Mouse (Mus musculus) G1E-ER4 (cell line): ENCODE measurements around the gene Cdr2. TPM values are rescaled to one million over a fixed set of nuclear protein-coding genes. Genes with fewer than 3 reads are reported as not detected.

Experiments used
- GATA1 ChIP-seq: IDR thresholded peaks from one replicate; pipeline ENCODE4 v1.8.0; 2012; ENCODE audit warnings: low read length, inconsistent platforms
- polyA plus RNA-seq: library from polyadenylated mRNA; stranded (reverse); fragments of >175 nt; gene quantifications from 2 replicates; pipeline ENCODE4 v1.2.3, GENCODE M21; 2012

The Cdr2 gene
- 12.0 and 16.6 TPM in 2 replicates for polyA plus RNA-seq

DNA sequence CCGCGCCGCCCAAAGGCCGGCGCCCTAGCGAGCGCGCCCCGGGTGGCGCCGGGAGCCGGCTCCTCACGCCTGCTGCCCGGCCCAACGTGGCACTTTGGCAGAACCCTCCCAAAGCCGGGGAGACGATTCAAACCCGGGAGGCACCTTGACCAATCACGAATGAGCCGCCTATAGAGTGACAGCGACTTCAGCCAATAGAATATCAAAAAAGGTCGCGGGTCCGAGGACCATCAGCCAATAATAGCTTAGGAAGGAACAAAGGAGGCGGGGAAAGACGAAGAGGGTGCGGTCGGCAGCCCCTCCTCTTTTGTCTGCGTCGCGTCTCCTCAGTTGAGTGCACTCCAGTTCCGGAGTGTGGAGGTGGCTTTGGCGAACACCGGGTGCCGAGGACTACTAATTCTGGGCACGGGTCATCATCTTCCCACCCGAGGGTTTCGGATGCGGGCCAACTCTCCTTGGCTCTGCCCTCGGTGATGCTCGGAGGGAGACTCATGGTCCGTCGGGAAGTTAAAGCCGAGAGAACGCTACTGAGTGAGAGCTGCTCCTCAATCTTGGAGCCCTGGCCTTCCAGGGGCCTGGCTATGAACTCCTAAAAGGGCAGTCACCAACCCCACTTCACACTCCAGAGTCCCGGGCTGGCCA lies at the start of gene Cdr2, which contains the start of gene Mfsd13b:
Gene Cdr2, minus strand, starts transcription at position 113 of the 642 bp plus-strand sequence.
Gene Mfsd13b, plus strand, starts transcription at position 310 of the 642 bp plus-strand sequence.
- no peak for TF ChIP-seq GATA1

GRCm38 (mm10) chr7:121026300-121026699 lies 44.2 kb upstream of the Cdr2 start:
- TF ChIP-seq GATA1 = no peak

- TF ChIP-seq GATA1 = no peak
These were observed 43.3 kb upstream of the Cdr2 start for GRCm38 (mm10) chr7:121025221-121026008.

DNA sequence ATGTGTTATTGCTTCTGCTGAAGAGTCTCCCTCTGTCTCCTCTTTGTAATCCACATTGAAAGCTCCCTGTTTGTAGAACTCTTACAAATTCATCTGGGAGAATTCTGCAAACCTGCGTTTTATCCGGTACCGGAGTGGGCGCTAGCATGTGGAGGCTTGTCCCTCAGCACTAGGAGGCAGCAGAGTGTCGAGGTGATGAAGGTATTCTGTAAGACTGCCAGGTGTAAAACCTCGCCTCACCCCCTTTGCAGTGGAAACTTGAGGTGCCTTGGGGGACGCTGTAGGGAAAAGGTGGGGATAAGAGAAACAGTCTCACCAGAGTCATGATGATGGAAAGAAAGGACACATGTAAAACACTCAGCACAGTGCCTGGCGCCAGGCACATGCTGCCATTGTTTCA lies 38.2 kb upstream of the Cdr2 start:
- no peak for TF ChIP-seq GATA1

DNA sequence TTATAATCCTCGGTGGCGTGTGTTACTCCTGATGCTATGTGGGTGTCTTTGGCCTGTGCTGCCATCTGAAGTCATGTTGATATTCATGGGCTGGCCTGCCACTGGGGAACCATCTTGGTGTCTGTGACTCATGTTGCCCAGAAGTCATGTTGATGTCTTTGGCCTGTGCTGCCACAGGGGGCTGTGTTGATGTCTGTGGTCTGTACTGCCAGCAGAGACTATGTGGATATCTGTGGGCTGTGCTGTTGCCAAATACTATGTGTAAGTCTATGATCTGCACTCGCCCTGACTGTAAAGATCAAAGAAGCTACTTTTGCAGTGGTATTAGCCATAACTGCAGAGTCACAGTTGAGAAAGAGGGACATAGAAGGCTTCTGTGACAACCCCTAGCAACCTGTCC lies 36.7 kb upstream of the Cdr2 start:
- no peak for TF ChIP-seq GATA1

GRCm38 (mm10) chr7:121014486-121014885 lies 32.4 kb upstream of the Cdr2 start:
- TF ChIP-seq GATA1 = no peak

DNA sequence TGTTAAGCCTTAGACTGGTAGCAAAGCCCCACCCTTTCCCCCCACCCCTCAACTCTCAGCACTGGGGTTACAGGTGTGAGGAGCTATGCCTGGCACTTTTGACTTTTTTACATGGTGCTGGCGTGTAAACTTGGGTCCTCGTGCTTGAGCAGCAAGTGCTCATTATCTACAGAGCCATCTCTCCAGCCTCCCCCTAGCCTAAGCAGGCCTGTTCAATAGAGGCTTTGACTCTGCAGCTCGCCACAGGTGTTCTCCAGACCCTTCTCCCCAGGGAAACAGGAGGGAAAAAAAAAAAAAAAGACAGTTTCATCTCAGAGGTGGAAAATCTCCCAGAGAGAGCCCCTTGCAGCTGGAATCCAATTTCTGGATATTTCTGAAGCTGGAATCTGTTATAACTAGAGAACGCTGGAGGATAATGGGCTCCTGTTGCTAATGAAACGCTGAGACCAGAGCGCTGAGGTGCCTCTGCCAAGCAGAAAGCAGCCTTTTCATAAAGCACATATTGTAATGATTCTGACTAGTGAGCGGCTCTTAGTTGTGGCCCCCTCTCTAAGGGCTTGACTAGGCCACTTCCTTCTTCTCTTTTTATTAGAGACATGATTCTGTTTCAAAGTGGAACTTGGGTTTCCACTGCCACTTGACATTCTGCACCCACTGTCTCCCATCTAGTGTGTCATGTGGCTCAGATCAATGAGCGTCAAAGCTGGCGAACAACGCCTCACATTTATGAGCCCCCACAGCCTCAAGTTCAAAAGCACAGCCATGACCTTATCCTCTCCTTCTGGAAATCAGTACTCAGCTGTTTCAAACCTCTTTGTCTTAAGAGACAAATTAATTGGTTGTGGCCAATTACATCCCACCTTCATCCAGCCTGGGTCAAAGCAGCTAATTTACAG lies 29.9 kb upstream of the Cdr2 start:
- no peak for TF ChIP-seq GATA1

GRCm38 (mm10) chr7:121003793-121004418 lies 21.8 kb upstream of the Cdr2 start:
- no peak for TF ChIP-seq GATA1

- TF ChIP-seq GATA1 = no peak
These were observed 20.4 kb upstream of the Cdr2 start for GRCm38 (mm10) chr7:121002407-121002928.

DNA sequence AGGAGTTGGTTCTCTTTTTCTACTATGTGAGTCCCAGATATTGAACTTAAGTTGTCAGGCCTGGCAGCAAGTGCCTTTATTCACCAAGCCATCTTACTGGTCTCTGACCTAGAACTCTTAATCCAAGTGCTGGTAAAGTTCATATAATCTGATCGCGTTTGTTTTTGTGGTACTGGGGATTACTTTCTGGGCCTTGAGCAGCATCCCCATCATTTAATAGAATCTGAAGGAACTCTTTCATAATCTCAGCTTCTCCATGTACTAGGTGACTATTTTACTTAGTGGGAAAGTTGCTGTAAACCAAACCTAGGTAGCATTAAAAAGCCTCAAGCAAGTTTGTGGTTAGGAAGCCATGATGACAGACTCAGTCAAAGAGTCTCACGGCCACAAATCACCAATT lies 19.8 kb upstream of the Cdr2 start:
- TF ChIP-seq GATA1 = no peak

DNA sequence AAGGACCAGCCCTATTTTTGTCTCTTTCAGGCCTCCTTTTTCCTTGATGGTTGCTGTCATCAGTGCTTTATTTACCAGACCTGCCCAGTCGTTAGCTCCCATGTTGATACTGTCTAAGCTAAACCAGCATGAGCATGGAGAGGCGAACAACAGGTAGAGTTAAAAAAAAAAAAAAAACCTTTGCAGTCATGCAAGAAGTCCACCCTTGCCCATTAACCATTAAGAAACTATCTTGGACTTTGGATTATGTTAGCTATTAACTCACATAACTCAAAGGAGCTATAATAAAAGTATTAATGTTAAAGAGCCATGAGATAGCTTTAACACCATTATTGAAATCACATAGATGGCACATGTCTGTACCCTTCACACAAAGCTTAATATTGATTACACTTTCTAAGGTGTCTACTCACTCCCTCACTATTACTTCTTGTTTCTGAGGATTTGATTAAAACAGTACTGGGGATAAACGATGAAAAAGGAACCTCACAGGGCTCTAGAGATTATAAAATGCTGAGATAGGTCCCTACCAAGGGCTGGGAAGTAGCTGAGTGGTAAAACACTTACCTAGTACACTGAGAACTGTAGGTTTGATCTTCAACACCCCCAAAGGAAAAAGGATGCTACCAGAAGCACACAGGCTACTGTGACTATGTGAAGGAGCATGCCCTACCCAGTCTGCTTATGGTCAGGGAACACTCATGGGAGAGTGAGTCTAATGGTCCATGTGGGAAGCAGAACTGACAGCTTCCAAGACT lies 18.1 kb upstream of the Cdr2 start:
- TF ChIP-seq GATA1 = no peak

- no peak for TF ChIP-seq GATA1
These were observed 17.0 kb upstream of the Cdr2 start for GRCm38 (mm10) chr7:120999021-120999530.

GRCm38 (mm10) chr7:120991191-120991590 lies 9.1 kb upstream of the Cdr2 start:
- no peak for TF ChIP-seq GATA1

- TF ChIP-seq GATA1 = no peak
These were observed 856 bp upstream of the Cdr2 start for GRCm38 (mm10) chr7:120982968-120983367.
